Mouse (Mus musculus) lung, postnatal 14 days (tissue): ENCODE measurements around the gene Dlg4.
"Not testable (repeated sequence)": the region's sequence is repeated elsewhere in the genome, so short reads cannot be mapped to it uniquely, and the experiment has no call there.

ENCODE experiments used
- DNase-seq: peaks from one replicate; pipeline ENCODE4 v3.0.0; 2021

Gene Dlg4

DNA sequence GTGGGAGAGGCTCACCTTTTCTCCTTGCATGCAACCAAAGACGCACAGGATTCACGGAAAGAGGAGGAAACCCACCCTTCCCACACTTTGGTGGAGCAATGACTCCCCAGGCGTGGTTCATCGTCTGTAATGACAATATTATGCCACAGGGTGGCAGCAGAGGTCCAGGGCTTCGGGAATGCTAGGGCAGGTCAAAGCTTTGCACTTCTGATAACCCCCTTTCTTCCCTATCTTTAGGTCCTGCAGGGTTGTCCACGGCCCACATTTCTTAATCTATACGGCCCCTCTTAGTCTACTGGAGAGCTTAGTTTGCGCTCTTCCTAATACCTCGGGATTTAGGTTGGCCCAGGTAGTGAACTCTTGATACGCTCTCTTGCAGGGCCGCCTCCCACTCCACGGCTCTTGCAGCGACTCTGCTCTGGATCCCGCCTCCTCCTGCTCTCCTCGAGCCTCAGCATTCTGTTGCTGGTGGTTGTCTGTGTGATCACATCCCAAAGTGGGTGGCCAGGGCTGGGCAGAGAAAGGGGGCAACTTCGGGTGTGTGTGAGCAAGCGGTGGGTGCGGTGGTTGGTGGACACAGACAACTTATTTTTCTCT lies 39.0 kb downstream of the Dlg4 start:
- DNase-seq: peak; percentile 83

DNA sequence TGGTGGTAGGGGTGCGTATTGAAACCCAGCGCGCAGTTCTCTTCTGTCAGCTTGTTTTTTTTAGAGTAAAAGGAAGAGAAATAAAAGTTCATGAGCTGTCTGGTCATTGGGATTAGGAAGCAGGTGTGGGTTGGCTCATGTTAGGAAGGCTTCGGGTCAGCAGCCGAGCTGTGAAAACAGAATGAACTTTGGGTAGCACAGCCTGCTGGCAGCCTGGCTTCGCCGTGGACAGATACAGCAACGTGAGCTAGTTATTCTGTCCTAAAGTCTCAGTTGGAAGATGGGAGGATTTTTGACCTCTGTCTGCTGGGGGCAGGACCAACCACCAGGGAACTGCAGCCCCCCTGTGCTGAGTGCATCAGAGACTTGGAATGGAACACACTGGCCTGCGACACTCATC lies 41.1 kb downstream of the Dlg4 start:
- DNase-seq: no peak

DNA sequence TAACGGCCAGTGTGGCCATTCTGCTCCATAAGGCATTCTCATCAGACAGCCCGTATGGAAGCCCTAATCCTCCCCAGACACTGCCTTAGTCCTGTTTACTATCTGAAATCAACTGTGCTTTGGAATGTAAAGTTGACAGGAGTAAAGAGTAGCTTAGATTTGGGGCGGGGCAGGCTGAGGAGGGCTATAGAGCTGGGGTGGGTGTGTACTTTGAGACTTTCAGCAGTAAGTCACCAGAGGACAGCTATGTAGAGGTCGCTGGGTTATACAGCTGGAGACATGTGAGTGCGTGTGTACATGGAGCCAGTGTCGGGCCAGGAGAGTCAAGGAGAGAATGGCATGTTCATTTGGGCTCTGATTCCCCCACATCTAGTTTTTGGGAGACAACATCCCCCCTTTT lies 43.2 kb downstream of the Dlg4 start:
- no peak for DNase-seq

DNA sequence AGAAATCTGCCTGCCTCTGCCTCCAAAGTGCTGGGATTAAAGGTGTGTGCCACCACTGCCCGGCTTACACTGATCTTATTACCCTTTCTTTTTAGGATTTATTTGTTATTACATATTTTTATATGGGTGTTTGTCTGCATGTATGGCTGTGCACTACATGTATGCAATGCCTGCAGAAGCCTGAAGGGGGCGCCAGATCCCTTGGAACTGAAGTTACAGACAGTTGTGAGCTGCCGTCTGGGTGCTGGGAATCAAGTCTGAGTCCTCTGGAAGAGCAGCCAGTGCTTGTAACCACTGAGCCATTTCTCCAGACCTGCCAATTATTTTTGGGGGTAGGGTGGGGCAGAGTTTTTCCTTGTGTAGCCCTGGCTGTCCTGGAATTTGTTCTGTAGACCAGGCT lies 46.3 kb downstream of the Dlg4 start:
- no peak for DNase-seq

DNA sequence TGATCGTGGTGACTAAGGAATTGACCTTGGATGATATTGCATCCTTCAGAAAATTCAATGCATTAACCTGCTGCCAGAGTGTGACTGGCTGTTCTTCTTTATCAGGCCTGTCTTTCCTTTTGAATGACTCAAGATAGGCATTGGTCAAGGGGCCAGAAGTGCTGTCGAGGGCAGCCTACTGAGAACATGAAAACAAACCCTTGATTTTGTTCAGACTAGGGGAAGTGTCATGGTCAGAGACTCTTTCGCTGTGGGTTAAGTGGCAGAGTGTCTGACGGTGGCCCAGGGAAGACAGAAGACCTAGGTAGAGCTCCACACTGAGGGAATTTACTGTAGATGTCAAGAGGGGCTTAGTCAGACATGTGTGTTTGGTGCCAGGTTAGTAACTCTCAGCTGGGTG lies 50.0 kb downstream of the Dlg4 start:
- DNase-seq: no peak

DNA sequence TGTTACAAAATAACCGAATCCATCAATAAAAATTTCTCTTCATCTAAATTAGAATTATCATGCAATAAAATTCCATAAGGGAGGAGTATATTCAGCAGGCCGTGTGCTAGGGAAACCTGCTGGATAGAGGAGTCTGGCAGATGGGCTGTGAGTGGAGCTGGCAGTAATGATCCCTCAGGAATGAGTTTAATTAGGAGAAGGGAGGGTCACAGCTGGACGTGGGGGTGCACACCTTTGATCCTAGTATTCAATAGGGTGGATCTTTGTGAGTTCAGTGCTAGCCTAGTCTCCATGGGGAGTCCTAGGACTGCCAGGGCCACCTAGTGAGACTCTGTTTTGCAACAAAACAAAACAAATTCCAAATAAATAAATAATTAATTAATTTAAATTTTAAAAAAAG lies 51.5 kb downstream of the Dlg4 start:
- no peak for DNase-seq

DNA sequence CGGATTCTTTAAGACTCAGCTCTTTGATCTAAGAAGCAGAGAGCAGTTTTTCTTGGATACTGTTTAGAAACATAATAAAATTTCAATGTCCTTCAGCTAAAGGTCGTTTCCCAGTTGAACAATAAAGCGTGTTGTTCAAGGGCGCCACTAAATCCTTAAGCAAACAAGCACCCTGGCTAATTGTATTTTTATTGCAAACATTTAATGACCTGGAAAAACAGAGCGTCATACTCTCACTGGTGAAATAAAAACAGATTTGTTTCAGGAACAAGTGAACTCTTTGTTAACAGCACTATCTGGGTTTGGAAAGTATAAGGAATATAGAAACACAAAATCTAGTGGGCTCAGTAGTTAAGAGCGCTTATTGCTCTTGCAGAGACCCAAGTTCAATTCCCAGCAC lies 53.3 kb downstream of the Dlg4 start:
- no peak for DNase-seq

DNA sequence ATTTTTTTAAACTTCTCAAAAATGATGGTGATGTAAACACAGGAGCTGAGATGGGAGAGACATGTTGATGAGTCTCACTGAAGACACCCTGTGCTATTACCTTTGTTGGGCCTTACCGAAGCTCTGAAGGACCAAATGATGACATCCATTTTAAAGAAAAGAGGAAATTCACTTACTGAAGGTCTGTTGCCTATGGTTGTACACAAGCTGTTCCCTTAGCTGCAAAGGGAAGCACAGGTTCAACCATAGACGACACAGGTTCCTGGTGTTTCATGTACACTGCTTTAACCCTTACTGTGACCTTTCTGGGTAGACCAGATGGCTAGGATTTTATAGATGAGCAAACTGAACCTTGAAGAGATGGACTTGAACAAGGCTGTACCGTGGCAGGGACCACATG lies 53.9 kb downstream of the Dlg4 start:
- not testable (repeated sequence) for DNase-seq

DNA sequence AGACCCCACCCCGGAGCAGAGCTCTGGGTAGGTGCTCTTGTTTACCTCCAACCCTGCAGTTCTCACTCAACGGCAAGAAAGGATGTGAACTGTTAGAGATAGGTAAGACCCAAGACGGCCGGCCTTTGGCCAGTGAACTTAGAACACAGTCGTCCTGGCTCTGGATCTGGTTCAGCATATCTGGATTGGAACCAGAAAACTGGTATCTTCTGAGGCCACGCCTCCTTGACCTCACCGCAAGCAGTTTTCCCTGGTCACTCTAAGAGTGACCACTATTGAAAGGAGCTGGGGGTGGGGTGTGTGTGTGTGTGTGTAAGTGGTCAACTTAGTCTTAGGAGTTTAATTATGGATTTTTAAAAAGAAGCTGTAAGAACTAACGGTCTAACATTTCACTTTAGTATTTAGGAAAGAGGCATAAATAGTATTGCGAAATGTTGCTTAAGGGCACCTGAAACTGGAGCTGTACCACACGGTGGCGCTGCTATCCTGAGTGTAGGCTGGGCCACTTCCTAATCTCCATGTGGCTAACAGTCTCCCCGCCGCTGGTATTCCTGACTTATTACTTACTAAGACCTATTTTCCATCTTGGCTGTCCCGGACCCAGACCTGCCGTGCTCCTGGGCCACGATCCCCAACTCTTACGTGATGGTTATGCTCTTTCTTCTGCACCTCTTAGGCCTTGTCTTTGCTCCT lies 57.8 kb downstream of the Dlg4 start:
- DNase-seq: peak; percentile 88

DNA sequence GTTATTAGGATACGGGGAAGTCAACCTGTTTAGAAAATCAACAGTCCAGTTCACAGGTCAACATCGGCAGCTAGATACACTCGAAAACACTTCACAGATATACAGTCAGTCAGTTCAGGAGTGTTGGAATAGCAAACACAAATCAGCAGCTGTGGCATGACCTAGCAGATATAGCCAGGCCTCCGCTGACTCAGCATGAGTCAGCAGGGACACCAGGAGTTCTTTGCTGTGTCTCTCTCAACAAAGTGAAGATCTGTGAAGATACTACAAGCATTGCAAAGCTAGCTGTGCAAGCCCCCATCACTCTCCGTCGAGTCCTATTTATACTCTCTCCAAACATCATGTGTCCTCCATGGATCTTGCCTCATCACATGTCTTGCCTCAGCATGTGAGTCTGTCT lies 58.8 kb downstream of the Dlg4 start:
- no peak for DNase-seq

DNA sequence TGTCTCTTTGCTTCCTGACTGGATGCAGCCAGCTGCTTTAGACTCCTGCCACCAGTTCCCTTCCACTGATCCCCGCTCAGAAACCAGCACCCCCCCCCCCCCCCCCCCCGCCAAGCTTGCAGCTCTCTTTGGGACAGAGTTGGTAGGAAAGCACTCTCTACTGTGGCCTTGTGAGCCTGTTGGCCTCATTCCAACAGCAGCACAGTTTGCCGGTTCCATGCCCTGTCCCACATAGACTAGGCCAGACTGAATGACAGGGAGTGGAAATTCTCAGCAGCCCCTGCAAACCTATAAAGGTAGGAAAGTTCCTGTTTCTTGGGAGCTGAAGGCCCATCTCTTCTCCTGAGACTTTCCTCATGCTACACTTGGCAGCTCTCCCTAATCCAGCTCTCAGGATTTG lies 60.7 kb downstream of the Dlg4 start:
- no peak for DNase-seq

DNA sequence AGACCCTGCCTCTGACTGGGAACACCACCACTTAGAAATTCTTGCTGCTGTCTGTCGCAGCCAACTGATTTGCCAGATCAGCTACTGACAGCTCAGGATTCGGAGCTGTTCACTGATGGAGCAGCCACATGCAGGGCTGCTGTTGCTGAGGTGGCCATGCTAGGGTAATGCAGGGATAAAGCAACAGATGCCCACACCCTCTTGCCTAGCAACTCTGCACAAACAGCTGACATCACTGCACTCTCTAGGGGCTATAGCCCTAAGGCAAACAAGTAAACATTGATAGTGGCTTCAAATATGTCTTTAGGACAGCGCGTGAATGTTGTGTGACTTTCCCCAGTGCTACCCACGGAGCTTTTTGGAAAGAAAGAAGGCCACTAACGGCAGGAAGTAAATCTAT lies 62.4 kb downstream of the Dlg4 start:
- no peak for DNase-seq

DNA sequence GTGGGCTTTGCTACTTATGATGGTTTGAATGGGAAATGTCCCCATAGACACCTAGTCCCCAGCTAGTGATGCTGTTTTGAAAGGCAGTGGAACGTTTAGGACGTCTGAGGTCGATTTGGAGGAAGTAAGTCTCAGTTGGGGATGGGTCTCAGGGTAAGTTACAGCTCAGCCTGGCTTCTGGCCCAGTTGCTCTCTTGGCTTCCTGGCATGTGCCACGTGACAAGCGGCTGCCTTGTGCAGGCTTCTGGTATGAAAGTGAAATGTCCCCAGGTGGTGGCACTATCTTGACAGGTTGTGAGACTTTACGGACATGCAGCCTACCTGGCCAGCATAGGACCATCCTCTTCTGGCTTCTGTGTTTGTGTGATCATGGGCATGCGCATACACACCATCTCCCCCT lies 63.2 kb downstream of the Dlg4 start:
- DNase-seq: peak; percentile 28

DNA sequence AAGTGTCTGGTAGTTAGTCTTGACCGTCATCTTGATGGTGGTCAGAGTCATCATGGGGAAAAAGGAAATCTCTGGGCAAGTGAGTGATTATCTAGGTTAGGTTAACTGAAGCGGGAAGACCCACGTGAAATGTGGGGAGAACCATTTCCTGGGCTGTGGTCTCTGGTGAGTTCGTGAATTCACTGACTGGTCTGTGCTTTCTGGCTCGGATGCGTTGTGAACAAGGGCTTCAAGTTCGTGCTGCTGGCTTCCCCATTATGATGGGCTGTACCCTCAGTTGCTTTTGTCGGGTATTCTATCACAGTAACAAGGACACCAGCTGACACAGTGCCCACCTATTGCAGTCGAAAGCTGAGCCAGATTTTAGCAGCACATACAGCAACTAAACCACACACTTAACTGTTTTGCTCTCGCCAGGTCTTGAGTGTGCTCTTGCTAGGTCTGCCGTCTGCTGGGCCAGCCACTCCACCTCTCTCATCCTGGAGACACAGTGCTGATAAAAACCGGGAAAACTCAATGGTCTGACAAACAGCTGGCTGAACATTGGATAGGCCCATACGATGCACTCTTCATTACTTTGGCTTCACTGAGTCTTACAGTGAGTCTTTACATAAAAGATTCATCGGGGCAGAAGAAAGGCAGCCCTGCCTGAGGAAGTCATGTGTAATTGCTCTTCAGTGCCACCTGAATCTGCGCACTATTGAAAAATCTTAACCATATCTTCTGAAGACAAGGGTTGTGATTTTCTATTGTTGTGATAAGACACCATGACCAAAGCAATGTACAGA lies 64.3 kb downstream of the Dlg4 start:
- no peak for DNase-seq

DNA sequence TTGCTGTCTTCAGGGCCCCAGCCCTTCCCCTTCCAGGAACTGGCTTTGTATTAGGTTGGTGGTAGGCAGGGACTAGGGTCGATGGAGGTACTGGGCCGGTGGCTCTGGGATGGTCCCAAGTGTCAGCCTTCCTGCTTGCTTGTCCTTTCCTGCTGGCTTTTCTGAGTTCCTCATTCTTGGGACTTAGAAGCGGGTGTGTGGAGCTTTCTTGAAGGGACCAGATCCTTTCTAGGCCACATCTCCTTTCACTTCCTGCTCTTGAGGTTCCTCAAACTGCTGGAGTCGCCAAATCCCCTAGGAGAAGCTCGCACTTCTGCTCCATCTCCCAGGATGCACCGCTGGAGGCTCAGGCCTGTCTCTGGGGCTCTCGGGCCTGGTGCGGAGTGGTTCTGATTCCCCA lies 67.8 kb downstream of the Dlg4 start:
- DNase-seq: no peak

DNA sequence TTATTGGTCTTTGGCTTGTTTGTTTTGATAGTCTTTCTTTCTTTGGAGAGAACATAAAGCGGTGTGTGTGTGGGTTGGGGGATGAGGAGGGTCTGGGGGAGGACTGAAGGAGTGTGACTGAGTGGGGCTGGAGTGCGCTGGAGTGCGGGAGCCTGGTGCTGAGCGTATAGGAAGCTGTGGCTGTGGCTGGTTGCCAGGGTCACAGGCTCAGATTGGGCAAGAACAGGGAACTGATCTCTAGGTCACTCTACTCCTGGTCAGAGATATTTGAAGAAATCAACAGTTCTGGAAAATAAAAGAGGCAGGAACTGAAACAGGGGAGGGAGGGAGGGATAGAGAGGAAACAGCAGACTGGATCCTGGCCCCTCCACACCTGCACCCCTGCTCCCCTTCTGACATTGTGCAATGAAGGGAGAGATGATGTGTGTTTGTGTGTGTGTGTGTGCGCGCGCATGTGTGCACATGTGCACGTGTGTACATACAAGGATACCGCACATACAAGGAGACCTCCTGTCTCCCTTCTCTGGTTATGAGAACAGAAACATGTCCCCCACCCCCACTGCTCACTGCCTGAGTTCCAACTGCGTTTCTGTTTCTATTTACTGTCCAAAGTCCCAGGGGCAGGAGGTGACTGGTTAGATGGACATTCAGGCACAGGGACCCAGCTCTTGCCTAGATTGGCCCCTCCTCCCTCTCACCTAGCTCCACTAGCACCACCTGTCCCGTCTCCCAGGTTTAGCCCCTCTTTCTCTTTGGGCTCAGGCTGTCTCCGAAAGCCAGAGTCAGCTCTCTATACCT lies 75.4 kb downstream of the Dlg4 start, which contains the start of gene Asgr2:
Gene Asgr2, plus strand, starts transcription at position 659 of the 798 bp plus-strand sequence.
- DNase-seq: peak; percentile 39
